Mouse (Mus musculus) brain, embryonic 14.5 days (tissue): ENCODE measurements around the gene Cdr2. TPM values are rescaled to one million over a fixed set of nuclear protein-coding genes. Genes with fewer than 3 reads are reported as not detected.

Source experiments
- DNase-seq: peaks from one replicate; pipeline ENCODE4 v3.0.0-alpha.2; 2011; ENCODE audit warnings: low read depth
- CTCF ChIP-seq: fragments of 200-500 bp; IDR thresholded peaks from 2 replicates; pipeline ENCODE4 v1.5.1; 2012; ENCODE audit warnings: inconsistent platforms, mild to moderate bottlenecking, moderate library complexity, borderline replicate concordance; ENCODE audit not compliant: insufficient read depth, insufficient read length; ENCODE audit errors: extremely low read depth
- POLR2A ChIP-seq: fragments of 200-500 bp; IDR thresholded peaks from 2 replicates; pipeline ENCODE4 v1.6.1; 2012; ENCODE audit warnings: mild to moderate bottlenecking, inconsistent platforms, borderline replicate concordance; ENCODE audit not compliant: poor library complexity, insufficient read depth, insufficient read length, severe bottlenecking; ENCODE audit errors: extremely low read depth
- polyA plus RNA-seq: library from polyadenylated mRNA; depleted of rRNA; stranded (reverse); fragments of >200 nt; gene quantifications from 2 replicates; pipeline ENCODE4 v1.2.3, GENCODE M21; 2012

Cdr2 gene
- polyA plus RNA-seq, 1 experiment = 37.4 TPM

DNA sequence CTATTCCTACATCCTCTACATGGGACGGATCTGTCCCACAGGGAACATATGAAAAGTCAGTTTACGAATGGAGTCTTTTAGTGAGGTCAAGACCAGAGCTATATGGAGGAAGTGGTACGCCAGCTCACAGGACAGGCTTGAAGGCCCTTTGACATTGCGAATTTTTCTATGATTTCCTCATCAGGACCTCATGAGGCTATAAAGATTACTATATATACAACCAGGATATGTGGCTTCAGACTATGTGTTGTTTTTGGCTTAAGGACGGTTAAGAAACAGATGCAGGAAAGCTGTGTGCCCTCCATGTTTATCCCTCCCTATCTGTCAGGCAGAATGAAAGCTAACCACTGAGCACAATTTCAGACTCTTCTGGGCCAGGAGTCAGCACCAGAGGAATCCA lies 19.0 kb downstream of the Cdr2 start:
- no peak for DNase-seq
- no peak for TF ChIP-seq CTCF
- TF ChIP-seq POLR2A = no peak

DNA sequence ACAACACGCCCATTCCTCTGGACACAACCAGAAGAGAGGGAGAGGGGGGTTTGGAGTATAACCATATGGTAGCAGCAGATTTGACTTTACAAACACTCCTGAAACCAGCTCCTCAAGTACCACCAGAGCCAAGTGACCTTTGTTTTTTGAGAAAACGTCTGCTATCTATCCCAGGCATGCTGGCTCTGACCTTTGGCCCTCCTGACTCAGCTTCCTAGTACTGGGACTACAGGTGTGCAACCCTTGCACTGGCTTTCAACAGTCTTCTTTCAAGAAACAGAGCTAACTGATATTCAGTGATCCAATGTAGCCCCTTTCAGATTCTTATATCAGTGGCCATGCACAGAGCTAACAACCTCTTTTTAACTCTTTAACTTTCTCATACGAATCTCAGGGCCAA lies 20.2 kb downstream of the Cdr2 start:
- TF ChIP-seq CTCF (no peak), POLR2A (no peak)
- no peak for DNase-seq

DNA sequence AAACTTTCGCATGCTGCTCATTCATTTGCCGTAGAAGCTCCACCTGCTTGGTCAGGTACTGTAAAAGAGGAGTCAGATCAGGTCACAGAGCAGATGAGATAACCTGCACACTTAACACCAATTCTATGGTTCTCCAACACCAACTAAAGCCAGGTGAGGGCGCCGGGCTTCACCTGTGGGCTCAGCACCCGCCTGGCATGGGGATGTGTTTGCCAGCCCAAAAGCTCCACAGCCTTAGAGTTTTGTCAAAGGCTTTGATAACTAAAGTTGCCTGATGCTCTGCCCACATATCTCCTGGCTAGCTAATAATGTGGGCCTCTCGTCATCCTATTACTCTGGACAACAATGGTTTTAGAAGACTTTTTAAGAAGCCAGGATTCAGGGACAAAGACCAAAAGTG lies 21.5 kb downstream of the Cdr2 start:
- no peak for TF ChIP-seq CTCF
- no peak for TF ChIP-seq POLR2A
- no peak for DNase-seq

DNA sequence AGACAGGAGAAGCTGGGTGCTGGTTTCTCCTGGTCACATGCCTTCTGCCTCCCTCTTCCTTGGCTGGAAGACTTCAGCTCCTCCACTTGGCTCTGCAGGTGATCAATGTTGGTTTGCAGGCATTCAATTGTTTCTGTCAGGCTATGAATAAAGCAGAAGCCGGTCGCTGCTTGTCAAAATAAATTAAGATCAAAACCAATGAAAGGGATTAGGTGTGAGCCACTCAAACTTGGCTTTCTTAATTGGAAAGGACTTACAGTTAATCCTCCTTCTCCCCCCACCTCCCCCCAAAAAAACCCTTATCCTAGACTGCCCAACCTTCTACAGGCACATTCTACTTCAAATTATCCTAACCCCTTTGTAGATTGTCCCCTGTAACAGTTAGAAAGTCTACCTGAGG lies 22.0 kb downstream of the Cdr2 start:
- peak; percentile 8 for DNase-seq
- TF ChIP-seq CTCF (no peak), POLR2A (no peak)

DNA sequence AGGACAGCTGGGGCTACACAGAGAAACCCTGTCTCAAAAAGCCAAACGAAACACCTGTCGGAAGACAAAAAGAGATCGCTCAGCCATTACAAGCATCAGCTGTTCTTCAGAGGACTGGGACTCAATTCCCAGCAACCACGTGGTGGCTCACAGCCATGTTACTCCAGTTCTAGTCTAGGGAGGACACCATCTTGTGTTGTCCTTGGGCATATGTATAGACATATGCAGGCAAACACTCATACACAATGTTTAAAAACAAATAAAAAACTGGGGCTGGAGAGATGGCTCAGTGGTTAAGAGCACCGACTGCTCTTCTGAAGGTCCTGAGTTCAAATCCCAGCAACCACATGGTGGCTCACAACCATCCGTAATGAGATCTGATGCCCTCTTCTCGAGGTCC lies 28.5 kb downstream of the Cdr2 start:
- peak; percentile 52 for DNase-seq

DNA sequence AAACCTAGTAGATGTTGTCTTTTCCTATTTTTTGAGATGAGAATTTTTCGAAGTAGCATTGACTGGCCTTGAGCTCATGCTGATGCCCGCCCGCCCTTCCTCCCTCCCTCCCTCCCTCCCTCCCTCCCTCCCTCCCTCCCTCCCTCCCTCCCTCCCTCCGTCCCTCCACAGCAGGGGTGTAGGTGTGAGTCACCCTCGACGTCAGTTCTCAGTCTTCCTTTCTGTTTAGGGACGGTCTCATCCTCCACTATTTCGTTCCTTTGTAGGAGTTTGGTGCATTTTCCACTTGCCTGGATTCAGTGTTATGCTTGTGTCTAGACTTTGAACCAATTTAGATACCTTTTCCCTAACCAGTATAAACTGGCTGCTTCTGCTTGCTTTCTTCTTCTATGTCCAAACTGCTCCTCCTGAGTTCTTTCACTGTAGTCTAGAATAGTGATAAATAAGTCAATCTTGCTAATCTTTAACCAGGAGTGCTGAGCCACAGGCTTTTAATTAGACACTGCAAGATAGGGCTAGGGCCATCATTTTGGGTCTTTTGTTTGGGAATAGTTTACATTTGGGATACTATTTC lies 38.1 kb downstream of the Cdr2 start:
- TF ChIP-seq CTCF (no peak), POLR2A (no peak)
- DNase-seq = no peak

DNA sequence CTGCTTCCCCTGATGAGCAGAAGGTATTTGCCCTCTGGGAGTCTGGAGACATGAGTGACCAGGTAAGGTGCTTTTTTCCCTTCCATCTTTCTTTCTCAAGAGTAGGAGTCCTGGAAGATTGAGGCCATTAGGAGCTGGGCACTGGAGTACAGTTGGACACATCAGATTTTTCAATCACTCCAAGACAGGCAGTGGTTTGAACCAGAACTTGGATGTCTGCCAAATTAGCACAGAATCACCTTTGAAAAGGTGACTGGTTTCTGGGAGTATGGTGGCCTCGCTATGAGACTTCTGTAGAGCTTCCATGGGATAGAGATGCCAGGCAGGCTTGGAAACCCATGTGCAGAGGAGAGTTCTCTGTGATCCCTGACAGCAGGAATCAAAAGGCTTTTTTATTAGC lies 39.6 kb downstream of the Cdr2 start:
- TF ChIP-seq CTCF = no peak
- TF ChIP-seq POLR2A = no peak
- DNase-seq = no peak

DNA sequence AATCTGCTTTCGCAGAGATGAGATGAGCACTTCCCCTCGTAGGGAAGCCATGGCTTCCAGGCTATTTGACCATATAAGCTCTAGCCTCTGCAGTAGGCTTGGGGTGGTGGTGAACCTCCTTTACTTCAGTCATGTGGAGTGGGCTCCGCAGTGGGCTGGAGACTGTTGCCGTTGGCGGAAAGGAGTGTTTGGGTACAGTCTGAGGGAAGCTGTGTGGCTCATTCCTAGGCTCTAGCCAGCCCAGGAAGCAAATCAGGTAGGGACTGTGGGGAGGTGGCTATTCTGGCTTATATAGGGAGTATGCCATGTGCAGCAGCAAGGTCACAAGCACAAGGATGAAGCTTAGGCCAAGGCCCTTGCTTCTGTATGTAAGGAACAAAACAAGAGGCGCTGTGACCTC lies 40.9 kb downstream of the Cdr2 start:
- TF ChIP-seq POLR2A (no peak), CTCF (no peak)
- DNase-seq = no peak

DNA sequence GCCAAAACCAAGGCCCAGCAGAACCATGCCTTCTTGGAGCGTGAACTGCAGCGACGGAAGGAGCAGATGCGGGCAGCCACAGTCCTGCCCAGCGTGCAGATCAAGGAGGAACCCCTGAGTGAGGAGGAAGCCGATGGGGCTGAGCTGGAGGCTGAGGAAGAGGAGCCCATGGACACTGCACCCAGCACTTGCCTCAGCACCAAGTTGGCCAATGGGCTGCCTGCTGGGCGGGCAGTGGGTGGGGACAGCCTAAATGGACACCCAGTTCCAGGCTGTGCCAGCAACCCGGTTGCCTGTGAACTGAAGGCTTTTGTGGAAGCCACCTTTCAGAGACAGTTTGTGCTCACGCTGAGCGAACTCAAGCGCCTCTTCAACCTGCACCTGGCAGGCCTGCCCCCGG lies 41.8 kb downstream of the Cdr2 start:
- TF ChIP-seq CTCF = no peak
- no peak for TF ChIP-seq POLR2A
- DNase-seq = no peak

DNA sequence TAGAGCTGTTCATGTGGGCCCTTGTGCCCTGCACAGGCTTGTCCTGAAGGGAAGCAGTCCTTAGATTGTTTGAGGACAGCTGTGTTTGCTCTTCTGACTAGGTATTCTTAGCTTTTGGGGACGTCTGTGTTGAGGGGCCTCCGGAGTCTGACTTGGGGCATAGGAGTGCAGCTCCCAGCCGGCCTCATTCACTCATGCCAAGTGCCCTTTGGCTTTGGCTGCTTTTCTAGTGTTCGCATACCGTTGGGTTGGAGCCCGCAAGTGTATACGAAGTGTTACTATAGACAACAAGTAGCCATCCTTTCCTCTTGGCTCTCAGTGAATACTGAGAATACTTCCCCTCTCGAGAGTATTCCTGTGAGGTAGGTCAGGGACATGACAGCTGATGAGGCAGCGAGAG lies 43.9 kb downstream of the Cdr2 start:
- no peak for DNase-seq
- no peak for TF ChIP-seq POLR2A

DNA sequence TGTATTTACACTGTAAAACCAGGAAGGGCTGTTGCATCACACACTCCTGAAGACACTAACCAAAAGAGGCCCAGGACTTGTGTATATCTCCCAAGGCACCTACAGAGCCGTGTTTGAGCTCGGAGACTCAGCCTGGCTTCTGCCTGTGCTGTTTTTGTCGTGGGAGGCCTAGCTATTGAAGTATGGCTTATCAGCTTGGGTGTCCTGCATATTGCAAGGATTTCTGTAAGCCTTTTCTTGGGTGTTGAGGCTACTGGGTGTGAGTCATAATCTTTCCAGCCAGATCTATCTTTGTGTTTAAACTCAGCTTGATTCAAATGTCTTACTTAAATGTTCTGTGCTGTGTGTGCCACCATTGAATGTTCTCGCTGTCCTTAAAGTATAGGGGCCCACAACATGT lies 45.6 kb downstream of the Cdr2 start:
- DNase-seq = no peak
- TF ChIP-seq CTCF = no peak
- no peak for TF ChIP-seq POLR2A

DNA sequence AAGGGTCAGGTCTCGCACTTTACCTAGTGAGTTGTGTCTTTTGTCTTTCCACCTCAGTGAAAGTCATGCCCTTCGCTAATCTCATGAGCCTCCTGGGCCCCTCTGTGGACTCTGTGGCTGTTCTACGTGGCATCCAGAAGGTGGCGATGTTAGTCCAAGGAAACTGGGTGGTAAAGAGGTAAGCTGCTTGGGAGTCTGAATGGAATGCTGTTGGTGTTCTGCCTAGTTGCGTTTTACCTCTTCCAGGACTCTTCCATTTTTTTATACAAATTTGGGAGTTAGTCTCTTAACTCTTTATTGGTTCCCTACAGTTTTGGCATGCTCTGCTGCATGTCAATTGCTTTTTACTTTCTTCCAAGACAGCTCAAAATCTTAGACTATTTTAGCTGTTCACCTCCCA lies 47.4 kb downstream of the Cdr2 start:
- peak; percentile 78 for TF ChIP-seq CTCF
- no peak for TF ChIP-seq POLR2A
- DNase-seq = peak; percentile 75

DNA sequence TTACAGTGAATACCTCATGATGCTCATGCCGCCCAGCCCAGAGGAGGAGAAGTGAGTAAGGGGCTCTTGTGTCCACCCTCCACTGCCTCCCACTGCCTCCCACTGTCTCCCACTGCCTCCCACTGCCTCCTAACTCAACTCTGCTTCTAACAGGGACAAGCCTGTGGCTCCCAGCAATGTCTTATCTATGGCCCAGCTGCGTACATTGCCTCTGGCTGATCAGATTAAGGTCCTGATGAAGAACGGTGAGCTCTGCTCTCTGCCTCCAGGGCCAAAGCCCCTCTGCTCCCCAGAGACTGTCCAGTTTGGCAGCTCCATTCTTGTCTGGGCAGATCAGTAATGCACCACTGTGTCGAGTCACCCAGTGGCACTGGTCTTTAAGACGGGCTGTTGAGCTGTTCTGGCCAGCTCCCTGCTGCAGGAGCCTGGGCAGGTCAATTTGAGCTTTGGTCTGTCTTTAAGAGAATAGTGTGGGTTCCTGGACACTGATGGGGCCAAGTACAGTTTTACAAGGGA lies 48.4 kb downstream of the Cdr2 start:
- DNase-seq = no peak
- no peak for TF ChIP-seq CTCF
- TF ChIP-seq POLR2A = no peak
